Mouse (Mus musculus): ENCODE results near the gene Znrf3.
A peak's percentile ranks its signal among the peaks of the same experiment; 100 is the strongest.

Gene Znrf3

DNA sequence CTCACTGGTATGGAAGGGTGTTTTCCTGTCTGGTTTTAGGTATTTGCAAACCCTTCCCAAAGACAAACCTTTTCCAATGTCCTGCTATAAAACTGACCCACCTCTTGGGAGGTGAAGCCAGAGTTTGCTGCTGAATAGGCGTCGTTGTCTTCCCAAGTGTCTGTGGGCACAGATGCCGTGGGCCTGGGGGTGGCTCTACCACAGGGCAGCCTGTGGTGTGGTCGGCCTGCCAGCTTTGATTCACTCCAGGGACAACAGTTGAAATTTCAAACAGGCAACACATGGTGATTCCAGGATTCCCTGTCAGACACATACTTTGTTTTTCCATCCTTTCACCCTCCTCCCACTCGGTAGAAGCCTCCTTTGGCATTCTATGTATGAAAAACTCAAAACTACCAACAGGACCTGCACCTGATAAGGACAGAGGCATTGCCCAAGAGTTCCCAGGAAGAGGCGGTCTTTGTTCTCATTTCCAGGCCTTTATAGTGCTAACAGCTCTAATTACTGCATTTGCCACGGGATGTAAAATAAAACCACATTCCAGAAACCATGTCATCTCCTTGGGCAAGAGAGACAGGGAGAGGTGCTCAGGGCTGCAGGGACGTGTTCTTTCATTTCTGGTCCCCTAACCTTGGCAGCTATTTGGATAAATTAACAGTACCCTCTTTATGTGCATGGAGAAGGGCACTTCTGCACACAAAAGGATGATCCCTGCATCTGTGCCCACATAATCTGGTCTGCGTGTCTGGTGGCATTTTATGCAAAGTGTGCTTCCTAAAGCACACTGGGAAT is 173.2 kb downstream of the Znrf3 start:
- DNase-seq (ENCODE audit: low read depth) = no peak

DNA sequence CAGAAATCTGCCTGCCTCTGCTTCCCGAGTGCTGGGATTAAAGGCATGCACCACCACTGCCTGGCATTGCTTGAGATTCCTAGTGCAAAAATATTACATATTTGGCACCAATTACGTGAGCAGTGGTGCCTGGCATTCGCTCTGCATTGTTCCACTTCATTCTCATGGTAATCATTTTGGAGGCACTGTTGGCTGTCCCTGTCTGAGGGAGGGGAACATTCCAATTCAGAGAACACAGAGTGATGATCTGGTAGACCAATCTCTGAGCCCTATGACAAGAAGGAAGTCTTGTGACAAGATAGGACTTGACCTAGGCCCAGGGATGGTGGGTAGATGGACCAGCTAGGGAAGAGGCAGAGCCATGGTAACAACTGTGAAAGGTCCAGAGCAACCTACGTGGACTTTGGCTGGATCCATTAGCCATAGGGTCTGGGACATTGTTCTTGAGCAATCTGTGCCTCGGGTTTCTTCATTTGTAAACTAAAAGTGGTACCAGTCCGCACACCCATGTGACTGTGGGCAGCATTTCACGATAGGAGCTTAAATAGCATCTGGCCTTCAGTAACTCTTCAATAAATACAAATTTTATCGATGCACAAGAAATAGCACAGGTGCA is 174.7 kb downstream of the Znrf3 start:
- no peak for DNase-seq (ENCODE audit: low read depth)

DNA sequence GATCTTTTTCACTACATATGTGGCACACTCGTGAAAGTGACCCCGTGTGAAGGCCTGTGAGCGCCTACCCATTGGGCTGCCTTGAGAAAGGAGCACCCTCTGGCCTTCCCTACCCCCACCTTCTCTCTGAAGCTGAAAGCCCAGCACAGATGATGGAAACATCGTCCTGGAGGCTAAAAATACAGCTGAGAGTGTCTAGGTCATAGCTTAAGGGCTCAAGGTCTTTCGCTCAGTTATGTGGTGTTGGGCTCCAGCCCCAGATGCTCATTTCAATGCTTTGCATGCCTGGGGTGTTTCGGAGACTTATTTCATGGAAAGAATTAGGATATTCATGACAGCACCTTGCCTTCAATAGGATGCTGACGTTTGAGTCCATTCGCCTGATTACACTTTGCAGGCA is 178.9 kb downstream of the Znrf3 start:
- DNase-seq (ENCODE audit: low read depth) = no peak

DNA sequence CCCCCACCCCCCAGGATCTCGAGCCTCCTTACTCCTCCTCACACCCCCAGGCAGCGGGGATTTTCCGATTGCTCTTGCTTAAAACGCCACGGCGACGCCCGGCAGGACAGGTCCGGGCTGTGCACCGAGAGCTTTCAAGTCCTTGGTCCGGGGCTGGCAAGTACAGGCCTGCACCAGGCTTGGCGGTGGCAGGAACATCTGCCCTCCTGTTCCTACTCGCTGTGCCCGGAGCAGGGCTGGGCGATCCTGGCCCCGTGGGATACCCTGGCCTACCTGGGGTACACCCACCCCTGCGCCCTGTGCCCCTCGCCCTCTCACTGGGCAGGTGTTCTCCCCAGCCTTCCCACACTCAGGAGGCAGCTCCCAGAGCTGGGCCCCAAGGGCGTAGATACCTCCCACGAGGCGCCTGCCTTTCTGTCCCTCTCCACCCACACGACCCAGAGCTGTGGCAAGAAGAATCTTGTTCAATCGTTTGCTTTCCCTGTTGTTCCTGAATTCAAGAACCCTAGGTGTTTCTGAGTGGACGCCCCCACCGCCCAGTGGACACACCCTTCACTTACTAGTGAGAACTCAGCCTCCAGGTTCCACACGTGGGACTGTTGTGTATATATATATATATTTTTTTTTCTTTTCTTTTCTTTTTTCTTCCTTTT is 181.4 kb downstream of the Znrf3 start:
- no peak for DNase-seq (ENCODE audit: low read depth)

DNA sequence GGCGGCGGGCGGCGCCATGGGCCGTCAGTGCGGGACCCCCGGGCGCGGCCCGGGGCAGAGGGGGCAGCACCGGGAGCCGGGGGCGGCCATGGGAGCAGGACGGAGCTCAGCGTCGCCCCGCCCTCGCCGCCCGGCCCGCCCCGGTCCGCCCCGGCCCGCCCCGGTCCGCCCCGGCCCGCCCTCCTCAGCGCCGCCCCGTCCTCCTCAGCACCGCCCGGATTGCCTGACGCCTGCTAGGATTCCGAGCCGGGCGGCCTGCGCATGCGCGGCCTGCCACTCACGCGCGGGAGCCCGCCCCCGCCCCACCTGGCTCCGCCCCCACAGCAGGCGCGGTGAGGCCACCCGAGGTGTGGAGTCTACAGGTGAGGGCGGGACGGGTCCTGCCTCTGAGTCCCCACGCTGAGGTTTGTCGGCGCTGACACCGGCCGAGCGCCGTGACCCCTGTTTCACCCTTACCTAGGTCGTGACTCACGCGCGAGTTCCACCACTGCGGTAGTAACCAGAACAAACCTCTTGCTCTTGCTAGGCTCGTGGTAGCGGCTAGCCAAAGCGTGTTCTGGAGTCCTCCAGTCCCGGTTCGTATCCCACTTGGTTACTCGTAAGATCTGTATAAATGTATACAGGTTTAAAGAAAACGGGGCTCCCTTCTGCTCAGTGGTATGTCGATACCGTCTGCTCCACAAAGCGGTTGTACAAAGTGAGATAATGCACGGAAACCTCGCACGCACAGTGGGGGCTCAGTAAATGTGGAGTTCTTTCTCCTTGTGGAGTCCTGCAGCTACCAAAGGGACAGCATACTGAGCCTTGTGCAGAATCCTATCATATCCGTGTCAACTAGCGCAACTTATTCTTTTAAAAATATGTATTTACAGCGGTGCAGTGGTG is 182.9 kb downstream of the Znrf3 start, which contains the start of gene Kremen1:
Gene Kremen1, minus strand, starts transcription at position 51 of the 885 bp plus-strand sequence.
- peak; percentile 96 for DNase-seq (ENCODE audit: low read depth)

DNA sequence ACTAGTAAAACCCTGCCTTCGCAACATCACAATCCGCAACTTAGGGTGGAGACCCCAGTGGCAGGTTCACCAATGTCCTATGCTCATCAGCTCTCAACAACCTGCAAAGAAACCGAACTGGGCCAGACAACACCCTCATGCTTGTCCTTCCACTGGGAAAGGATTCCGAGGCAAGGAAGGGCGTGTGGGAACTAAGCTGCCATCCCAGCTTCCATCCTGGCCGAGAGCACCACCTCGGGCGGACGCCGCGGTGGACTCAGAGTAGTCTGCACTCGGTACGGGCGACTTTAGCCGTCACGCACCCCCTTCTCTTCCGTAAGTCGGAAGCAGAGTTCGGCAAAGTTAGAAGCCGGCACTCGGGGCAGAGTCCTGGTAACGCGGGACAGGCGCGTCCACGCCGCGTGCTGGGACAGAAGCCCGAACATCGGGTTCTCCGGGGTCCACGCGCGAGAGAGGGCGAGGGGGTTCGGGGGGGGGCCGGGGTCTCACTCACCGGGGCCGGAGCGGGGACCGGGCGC is 183.6 kb downstream of the Znrf3 start:
- DNase-seq (ENCODE audit: low read depth) = peak; percentile 68

DNA sequence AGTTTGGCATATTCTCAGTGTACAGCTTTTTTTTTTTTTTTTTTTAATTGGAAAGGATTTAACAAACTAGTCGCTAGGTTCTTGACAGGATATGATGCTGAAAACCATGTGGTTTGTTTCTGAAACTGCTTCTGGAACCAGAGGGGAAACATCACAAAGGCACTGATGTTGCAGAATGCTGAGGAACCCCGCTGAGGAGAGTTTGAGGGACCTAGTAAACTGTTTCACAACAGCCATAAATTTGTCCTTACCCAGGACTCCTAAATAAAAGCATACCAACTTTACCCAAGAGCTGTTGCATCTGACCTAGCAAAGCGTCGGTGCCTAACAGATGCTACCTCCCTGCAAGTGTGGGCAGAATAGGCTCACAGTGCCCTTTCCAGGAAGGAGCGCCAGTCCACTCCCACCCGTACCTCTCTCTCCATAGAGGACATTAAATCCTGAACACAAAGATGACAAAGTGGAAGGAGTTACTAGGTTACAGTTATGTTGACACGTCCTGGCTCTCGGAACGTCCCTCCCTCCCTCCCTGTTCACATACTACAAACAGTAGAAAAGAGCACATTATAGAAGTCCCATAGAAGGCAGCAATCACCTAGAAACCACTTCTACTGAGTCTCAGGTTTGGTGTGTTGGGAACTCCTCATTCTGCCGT is 184.6 kb downstream of the Znrf3 start:
- peak; percentile 70 for DNase-seq (ENCODE audit: low read depth)

DNA sequence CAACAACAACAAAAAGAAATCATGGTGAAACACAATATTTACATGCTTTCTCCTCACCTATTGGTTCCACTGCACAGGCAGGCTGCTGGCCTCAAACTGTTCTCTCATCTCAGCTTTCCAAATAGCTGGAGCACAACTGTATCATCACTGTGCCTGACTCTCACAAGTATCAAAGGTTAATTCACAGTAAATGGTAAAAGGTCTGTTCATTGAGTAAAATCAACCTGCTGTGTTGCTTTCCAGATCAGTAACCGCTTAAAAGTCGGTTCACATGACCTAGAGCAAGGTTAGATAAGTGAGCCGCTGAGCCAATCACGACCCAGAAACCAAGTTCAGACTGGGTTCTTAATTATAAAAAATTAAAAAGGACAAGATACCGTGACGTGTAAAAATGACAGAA is 186.6 kb downstream of the Znrf3 start:
- DNase-seq (ENCODE audit: low read depth) = no peak

DNA sequence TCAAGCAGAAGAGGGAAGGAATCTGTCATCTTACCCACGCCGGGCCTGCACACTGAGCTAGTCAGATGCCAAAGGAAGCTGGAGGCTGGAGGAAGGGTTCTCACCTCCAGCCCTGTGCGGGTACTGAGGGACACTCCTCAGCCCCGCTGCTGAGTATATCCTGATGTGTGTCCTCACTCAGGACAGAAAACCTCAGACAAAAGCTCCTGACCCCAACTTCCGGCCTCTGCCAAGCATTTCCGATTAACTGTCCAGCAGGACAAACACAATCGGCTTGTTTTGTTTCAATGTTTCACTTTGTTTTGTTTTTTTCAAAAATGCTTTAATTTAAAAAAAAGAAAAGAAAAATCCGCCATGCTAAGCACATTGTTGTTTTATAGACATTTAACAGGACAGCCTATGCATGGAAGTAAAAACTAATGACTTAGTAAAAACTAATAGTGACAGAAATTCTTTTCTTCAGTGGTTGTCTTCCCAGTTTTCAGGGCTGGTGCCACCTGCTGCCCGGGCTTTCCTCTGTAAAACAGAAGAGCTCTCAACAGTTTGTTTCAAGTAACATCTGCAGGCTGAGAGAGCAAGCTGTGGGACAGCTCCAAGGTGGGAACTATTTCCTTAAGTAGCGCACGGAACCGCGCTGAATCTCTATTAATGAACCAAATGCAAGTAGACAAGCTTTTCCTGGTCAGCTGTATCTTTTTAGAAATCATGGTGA is 187.3 kb downstream of the Znrf3 start:
- DNase-seq (ENCODE audit: low read depth) = no peak

DNA sequence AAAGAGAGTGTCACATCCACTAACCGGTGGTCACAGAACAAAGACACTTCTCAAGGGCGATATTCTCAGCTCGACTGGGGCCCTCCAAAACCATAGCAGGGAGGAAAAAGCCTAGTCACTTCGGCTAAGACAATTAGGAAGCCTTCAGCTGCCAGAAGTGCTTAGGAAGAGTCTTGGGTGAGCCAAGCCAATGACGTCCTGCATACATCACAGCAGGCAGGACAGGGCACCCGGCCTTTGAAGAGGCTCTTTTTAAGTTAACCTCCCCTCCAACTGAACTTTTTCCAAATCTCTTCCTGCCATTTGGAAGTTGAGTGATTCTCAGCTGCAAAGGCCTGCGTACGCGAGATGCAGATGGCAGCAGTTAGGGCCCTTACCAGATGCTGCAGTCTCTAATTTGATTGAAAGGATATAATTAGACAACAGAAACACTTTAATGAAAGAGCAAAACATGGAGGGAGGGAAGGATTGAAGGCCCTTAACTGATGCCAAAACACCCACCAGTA is 189.1 kb downstream of the Znrf3 start:
- no peak for DNase-seq (ENCODE audit: low read depth)

DNA sequence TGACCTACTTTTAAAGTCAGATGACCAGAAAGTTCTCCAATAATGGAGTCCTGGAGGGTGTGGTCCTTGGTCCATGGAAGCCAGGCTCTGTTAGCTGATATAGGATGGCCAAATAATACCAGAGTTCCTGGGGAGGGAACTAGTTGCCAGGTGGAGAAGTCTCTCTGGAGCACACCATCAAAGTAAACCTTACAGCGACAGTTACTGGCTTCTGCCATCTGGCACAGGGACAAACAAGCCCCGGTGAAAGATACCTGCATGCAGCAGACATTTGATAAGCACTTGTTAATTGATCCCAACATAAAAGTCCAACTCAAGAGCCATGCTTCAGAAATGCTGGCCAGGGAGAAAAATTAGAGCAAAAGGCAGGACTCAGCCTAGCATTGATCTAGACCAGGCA is 190.6 kb downstream of the Znrf3 start:
- no peak for DNase-seq (ENCODE audit: low read depth)

DNA sequence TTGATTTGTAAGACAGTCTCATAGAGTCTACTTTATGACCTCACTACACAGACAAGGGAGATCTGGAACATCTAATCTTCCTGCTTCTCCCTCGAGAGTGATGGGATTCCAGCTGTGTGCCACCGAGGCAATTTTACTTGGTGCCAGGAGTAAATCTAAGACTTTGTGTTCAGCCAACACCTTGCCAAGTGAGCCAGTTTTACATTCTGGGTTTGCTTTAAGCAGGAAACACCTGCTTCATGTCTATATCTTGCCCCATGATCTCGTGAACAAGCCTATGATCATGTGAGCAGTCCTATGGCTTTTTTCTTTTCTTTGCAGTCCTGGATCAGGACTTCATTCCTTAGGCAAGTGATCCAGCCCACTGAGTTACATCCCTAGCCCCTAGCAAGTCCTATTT is 191.1 kb downstream of the Znrf3 start:
- no peak for DNase-seq (ENCODE audit: low read depth)

DNA sequence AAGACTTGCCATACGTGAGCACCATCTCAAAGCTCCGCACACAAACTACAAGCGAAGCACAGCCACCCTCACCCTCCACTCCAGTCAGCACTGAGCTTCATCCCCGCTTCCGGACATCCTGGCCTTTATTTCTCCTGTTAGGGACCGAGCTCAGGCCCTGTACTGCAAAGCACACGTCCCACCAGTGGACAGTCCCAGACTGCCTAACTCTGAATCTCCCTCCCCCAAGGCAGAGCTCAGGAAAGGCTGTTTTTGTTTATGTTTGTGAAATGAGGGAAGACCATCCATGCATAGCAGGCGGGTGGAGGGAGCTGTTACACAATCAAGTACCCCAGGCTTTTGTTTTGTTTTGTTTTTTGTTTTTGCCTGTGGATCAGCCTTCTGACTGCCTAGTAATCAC is 191.9 kb downstream of the Znrf3 start:
- no peak for DNase-seq (ENCODE audit: low read depth)

DNA sequence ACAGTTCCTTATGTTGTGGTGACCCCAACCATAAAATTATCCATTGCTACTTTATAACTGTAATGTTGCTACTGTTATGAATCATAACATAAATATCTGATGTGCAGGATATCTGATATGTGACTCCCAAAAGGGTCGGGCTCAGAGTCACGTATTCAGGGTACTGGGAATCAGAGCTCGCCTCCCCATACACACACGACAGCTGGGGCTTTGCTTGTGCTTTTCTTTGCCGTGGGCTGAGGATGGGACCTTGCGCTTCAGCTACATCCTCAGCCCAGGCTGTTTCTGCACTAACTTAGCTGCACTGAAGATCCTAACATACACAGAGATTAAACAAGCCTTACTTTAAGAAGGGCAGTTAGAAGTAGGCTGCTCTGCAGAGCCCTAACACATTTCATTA is 193.5 kb downstream of the Znrf3 start:
- no peak for DNase-seq (ENCODE audit: low read depth)

DNA sequence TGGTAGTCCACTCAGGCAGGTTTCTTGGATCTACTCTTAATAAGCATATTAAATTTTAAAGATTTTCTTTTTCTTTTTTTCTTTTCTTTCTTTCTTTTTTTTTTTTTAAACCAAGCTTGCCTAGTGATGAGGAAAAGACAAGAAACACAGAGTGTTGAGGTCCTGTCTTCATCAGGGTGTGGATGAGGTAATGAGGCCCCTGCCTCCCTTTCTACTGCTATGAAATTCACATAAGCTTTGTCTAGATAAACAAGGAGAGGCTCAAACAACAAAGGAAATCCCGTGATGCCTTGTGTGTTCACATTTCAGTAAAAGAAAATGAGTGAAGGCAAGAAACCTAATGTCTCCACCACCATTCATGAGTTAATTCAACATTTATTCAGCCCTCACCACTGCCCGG is 196.4 kb downstream of the Znrf3 start:
- no peak for DNase-seq (ENCODE audit: low read depth)

DNA sequence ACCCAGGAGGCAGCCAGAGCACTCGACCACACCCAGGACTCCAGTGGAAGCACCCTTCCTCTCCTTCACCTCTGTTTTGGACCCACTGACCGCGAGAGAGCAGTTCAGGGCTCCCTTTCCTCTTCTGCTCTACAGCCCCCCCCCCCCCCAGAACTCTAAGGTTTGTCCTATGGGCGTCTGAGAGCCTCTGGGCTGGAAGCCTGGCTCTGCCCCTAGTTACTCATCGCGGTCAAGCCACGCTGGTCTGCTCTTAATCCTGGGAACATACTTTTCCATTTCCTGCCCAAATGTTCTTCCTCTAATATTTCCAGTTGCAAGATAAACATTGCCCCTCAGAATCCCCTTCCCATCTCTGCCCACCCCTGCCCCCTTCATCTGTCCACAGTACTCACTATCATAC is 199.2 kb downstream of the Znrf3 start:
- no peak for DNase-seq (ENCODE audit: low read depth)

DNA sequence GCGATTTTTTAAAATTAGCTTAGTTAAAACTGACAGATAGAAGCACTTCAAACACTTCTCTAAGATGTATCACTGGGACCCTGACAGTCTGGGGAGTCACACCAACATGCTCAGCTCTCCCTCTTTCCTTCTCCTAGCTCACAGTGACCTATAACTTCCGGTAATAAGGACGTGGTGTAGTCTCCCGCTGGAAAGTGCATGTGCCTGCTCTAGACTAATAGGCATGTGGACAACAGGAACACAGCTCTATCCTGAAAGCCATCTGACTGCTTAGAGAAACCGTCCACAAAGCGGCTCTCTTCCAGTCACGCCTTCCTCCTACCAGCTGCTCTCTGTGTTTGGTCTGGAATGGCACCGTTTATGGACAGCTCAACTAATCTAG is 199.9 kb downstream of the Znrf3 start:
- DNase-seq (ENCODE audit: low read depth) = no peak

DNA sequence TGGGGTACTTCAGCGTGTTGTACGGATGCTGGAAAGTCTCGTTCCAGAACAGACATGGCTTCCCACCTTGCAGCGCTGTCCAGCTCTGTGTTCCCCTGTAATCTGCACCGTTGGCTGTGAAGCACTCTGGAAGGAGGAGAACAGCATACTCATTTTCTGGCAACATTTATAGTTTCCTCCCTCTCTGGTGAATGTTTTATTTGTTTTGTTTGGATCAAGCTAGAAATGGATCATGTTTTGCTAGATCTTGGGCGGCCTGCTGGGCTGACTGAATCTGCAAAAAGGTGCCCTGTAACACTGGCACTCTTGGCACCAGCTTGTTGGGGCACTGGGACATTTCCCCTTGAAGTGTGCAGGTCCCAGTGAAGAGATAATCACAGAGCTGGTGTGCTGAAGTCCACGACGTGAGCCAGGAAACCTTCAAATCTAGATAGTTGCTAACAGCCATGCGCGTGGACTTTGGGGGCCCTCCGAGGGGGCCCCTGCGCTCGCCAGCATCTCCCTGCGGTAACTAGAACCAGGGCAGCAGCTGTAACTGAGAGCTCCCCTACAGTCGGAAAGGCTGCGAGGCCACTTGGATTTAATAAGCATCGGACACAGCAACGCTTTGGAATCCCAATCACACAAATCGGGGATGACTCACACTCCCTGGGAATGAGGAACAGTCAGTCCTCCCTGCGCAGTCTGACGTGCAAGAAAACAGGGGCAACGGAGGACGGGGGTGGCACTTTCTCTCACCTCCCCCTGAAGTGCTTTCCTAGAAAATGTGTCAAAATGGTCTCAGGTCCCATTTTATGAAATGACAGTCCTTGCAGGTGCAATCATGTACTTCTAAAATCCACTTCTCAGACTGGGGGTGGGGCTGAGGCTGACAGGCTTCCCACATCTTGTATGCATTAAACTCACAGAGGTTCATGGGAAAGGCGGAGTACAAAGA is 200.6 kb downstream of the Znrf3 start:
- no peak for DNase-seq (ENCODE audit: low read depth)

DNA sequence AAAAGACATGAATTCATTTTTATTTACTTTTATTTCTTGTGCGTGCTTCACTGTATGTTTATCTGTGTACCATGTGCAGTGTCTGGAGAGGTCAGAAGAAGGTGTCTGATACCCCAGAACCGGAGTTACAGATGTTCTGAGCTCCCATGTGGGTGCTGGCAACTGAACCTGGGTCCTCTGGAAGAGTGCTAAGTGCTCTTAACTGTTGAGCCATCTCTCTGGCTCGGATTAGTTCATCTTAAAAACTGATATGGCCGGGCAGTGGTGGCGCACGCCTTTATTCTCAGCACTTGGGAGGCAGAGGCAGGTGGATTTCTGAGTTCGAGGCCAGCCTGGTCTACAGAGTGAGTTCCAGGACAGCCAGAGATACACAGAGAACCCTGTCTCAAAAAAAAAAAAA is 201.4 kb downstream of the Znrf3 start:
- DNase-seq (ENCODE audit: low read depth) = no peak

DNA sequence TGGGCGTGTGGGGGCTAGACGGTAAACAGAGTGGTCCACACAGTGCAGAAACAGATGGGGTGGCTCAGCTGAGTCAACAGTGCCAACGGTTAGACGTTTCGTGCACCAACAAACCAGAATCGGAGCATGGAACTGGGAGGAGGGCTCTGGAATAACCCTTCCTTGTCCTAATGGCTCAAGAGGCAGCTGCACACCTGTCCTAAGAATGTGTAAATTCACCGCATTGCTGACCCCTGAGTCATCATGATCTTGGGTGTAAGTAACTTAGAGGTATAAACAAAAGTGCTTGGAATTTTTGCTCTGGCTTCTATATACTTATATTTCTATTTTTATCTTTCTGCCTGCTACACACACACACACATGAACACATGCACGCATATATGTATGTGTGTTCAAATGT is 202.5 kb downstream of the Znrf3 start:
- no peak for DNase-seq (ENCODE audit: low read depth)

All from induced T-regulatory cell, adult 2 months (primary cell).